ENCODE assay signal across 9 mouse cellular contexts in the genomic region with DNA sequence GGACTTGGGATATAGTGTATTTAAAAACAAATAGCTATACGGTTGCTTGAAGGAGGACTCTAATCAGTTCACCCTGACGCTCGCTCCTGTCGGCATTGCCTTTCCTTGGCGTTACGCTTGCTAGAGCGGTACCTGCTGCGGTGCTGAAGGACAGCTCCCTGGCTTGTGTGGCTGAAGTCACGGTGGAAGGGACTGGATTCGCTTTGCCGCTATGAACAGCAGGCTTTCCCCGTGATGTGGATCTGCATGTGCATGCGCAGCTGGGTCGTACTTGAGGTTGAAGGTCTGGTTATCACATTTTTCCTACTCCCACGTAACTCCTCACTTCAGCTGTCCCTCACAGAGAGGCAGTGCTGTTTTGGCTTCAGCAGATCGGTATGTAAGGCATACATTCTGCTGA. TPM values are rescaled to one million over a fixed set of nuclear protein-coding genes. Genes with fewer than 3 reads are reported as not detected.
DNase-seq lines count a peak whose midpoint lies in the region; ATAC-seq and TF ChIP-seq lines count a peak whose summit lies in the region.
"Had no signal": no experiment of that assay in that cellular context is flagged by ENCODE, and none has a peak within 500 bp of the region (broad histone marks: within the 10 kb centered on the region; RNA-seq: fewer than 3 reads in every experiment).

No protein-coding gene starts in this region.

- WGBS in liver, embryonic 14.5 days (ENCODE audit: insufficient replicate concordance), result 3% methylated on average over 16 of the region's 16 CpGs
- WGBS in neural tube, embryonic 13.5 days, result 4% methylated on average over 16 of the region's 16 CpGs

- TF ChIP-seq CTCF in liver, embryonic 14.5 days (IDR thresholded peaks at IDR 0.05; ENCODE audit: low read depth), result no peak

- H3K4me1 ChIP-seq in liver, embryonic 14.5 days (replicated peaks; ENCODE audit: control insufficient read depth in 2 of 2, insufficient read depth in 2 of 2, low read length in 1 of 2), result no peaks in the 10 kb centered on the region
- H3K4me1 ChIP-seq in neural tube, embryonic 13.5 days (replicated peaks), result peaks cover 41% of the 10 kb centered on the region

- no peaks in the 10 kb centered on the region for H3K9me3 ChIP-seq in liver, embryonic 14.5 days (ENCODE audit: control insufficient read depth, low read length)
- H3K9me3 ChIP-seq in neural tube, embryonic 13.5 days, result no peaks in the 10 kb centered on the region
- H3K9me3 ChIP-seq: limb, embryonic 15.5 days had no signal

- peak; percentile 66 to 71 for DNase-seq in cerebellum, postnatal 10 days
- DNase-seq in cerebellum, adult 8-10 months, result no peak
- peak; percentile 51 to 77 for DNase-seq in gastrocnemius, postnatal 4 days (ENCODE audit: low spot score in 2 of 2)
- DNase-seq in kidney, adult 11 months, result peak; percentile 52
- DNase-seq in liver, embryonic 14.5 days (ENCODE audit: low read depth in 3 of 3, low spot score in 3 of 3), result peak; percentile 27 to 34 (median 32)
- peak; percentile 75 for DNase-seq in thymus, postnatal 14 days

- no peak overlapping the region for H3K4me2 ChIP-seq in liver, embryonic 14.5 days (ENCODE audit: low read depth)
- peak overlapping the region; percentile 82 for H3K4me2 ChIP-seq in neural tube, embryonic 13.5 days
- H3K4me2 ChIP-seq: limb, embryonic 15.5 days had no signal

- peak; percentile 94 for ATAC-seq in common myeloid progenitor, adult 5-6 weeks (replicated peaks; ENCODE audit: low read depth, poor library complexity, severe bottlenecking)
- ATAC-seq in liver, embryonic 14.5 days (ENCODE audit: insufficient read depth), result no peak
- ATAC-seq in neural tube, embryonic 13.5 days (ENCODE audit: low read depth), result no peak

- H3K27me3 ChIP-seq in liver, embryonic 14.5 days (ENCODE audit: control insufficient read depth, insufficient read depth, low read length), result peaks cover 47% of the 10 kb centered on the region
- peaks cover 14% of the 10 kb centered on the region for H3K27me3 ChIP-seq in neural tube, embryonic 13.5 days

- H3K4me3 ChIP-seq in liver, embryonic 14.5 days (ENCODE audit: insufficient read depth in 1 of 2, low read depth in 2 of 2, low read length in 2 of 2), result no peak overlapping the region
- H3K4me3 ChIP-seq in neural tube, embryonic 13.5 days, result peak overlapping the region; percentile 88
- H3K4me3 ChIP-seq: limb, embryonic 15.5 days had no signal

- H3K9ac ChIP-seq in liver, embryonic 14.5 days (replicated peaks), result no peak overlapping the region
- peak overlapping the region; percentile 96 for H3K9ac ChIP-seq in neural tube, embryonic 13.5 days
- H3K9ac ChIP-seq: limb, embryonic 15.5 days had no signal

- H3K36me3 ChIP-seq in liver, embryonic 14.5 days (replicated peaks; ENCODE audit: control insufficient read depth, insufficient read depth, low read depth), result no peaks in the 10 kb centered on the region
- no peaks in the 10 kb centered on the region for H3K36me3 ChIP-seq in neural tube, embryonic 13.5 days
- H3K36me3 ChIP-seq: limb, embryonic 15.5 days had no signal

- TF ChIP-seq EP300 in liver, embryonic 14.5 days (IDR thresholded peaks at IDR 0.05; ENCODE audit: low read depth), result no peak

- no peak overlapping the region for H3K27ac ChIP-seq in liver, embryonic 14.5 days
- no peak overlapping the region for H3K27ac ChIP-seq in neural tube, embryonic 13.5 days (replicated peaks)
- H3K27ac ChIP-seq: limb, embryonic 15.5 days had no signal

RNA-seq across cellular contexts. Expression of a gene that starts 3.5 kb away (rescaled TPM):
- not detected in 2 replicates for total RNA-seq in common myeloid progenitor, adult 5-6 weeks (2017)
- 1 to 10 TPM; 1.2 to 1.9 TPM for total RNA-seq in gastrocnemius, postnatal 4 days (2021)
- 0.13 and 0.21 TPM in 2 replicates for polyA plus RNA-seq in liver, embryonic 14.5 days (2012; rRNA removed)
- polyA plus RNA-seq in liver, embryonic 14.5 days (2014; fragmentation: Nextera tagmentation; extraction: Ambion mirVana), result 0.41 TPM in 1 of 2 replicates, not detected in the other
- 17.6 and 18.2 TPM in 2 replicates for polyA plus RNA-seq in neural tube, embryonic 13.5 days (2015; fragmentation: Nextera tagmentation; extraction: Ambion mirVana)
